Mouse (Mus musculus) adrenal gland, postnatal 4 days (tissue): ENCODE measurements around the gene Slc26a10. TPM values are rescaled to one million over a fixed set of nuclear protein-coding genes. Genes with fewer than 3 reads are reported as not detected.
A peak's percentile ranks its signal among the peaks of the same experiment; 100 is the strongest.

Source experiments
- DNase-seq, 2 experiments: peaks; one replicate each; pipeline ENCODE4 v3.0.0; 2021 to 2022; ENCODE audit warnings: low spot score in 2 of 2, mixed read lengths in 2 of 2
- long read RNA-seq, 2 experiments: library from polyadenylated mRNA; stranded (forward); transcript quantifications; one replicate each; pipeline ENCODE4 v2.0.0; 2021
- total RNA-seq, 2 experiments: library from RNA; stranded (reverse); gene quantifications; 2 replicates each; pipeline ENCODE4 v1.2.3; 2021

The Slc26a10 gene
- 1 to 10 TPM; 1.6 to 3.0 TPM for total RNA-seq
- long read RNA-seq, experiment 1, partial matches to known transcripts, result 0 of 1 reads
- long read RNA-seq, experiment 1, other reads (novel, unspliced or antisense), result 1 of 1 reads
- long read RNA-seq, experiment 2, partial matches to known transcripts, result 0 of 3 reads
- long read RNA-seq, experiment 2, other reads (novel, unspliced or antisense), result 3 of 3 reads

DNA sequence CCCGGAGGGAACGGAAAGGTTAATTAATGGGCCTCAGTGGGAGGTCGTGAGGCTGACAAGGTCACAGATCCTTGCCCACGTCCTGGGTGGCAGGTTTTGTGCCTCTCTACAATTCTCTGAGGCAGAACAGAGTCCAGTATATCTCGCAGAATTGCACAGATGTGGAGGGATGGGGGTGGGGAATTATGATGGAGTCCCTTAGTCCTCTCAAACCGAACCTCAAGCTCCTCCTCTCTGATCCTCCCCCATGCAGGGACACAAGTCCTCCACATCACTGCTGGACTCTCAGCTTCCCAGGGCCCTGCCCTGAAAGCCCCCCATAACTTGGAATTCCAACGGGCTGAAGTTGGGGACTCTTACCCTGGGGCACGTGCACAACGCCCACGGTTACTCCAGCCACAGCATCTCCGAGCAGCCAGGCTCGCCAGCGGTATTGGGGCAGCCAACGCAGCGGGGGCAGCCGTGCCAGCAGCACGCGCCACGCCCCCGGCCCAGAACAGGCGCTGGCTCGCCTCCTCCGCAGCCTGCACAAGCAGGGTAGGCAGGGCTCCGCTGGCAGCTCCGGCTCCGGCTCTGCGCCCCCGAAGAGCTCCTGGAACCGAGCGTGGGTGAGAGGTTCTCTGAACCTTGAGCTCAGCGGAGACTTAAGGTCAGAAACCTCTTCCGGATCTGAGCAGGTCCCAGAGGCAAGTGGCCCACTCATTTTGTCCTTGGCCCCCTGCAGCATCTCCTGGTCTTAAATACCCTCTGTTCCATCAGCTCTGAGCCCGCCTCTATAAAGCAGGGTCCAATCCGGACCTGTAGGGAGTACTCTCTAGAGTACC, at the start of gene Slc26a10:
Slc26a10 (minus strand) TSS at position 775 of the 824 bp plus-strand sequence.
- no peak for DNase-seq

DNA sequence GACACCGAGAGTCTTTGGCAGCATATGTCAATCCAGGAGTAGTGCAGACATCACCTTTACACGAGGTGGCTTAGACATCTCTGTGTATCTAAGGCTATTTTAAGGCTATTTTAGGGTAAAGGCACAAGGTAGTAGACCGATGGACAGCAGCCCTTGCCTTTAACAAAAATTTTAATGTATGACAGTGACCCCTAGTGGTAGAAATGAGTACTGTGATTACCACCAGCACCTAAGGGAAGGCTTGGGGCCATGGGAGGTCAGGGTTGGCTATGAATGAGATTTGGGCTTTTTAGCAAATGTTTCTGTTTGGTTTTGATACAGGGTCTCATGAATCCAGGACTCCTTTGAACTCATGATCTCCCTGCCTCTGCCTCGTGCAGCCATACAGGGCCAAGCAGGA, 48.5 kb upstream of the Slc26a10 start:
- DNase-seq, result no peak

DNA sequence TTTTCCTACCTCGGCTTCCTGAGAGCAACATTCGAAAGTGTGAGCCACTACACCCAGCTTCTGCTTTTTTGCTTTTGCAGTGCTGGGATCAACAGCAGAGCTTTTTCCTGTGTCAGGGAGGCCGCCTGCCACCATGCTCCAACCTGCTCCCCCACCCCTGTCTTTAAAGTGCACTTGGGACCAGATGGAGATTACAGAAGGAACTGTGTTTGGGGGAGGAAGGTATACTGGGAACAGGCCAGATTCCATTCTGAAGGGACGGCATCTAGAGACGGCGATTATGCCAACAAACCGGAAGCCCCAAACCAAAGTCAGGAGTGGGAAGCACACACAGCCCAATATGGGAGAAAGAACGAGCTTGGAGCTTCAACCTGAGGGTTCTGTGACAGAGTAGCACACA, 46.7 kb upstream of the Slc26a10 start:
- no peak for DNase-seq

DNA sequence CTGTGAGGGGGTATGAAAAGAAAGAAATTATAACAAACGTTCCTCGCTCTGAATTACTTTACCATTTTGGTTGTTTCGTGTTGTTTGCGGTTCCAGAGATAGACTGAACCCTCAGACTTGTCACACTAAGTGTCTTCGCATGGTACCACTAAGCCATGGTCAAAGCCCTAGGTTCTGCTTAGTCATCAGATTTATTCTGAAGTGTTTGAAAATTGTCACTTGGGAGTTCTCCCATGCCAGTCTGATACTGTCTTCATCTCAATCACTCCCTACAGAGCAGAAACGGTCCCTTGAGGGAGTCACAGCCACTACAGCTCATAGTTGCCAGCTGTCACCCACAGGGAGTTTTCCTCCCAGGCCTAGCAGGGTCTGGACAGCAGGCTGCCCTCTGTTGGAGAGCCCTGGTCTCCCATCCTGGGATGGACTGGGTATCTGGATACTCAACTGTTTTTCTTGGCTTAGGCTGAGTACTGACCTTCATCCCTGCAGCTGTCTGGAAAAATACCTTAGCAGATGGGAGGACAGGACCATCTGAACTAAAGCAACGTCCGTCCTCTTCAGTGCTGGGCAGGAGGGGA, 46.0 kb upstream of the Slc26a10 start:
- DNase-seq, result no peak

DNA sequence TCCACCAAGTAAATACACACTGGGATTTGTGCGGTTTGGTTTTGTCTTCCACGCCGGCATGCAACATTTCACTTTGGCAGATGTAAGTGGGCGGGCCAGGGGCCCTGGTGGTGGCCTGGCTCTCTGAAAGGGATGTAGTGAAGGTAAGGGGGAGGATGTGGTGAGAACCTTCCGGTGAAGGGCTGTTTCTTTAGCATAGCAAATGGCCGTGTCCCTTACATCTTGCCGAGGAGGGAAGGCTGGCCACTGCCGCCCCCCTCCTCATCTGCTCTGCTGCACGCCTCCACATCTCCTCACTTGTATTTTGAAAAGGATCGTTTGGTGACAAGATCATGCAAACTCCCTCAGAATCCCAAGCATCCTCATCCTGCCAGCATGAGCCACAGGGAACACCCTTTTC, 45.3 kb upstream of the Slc26a10 start:
- no peak for DNase-seq

DNA sequence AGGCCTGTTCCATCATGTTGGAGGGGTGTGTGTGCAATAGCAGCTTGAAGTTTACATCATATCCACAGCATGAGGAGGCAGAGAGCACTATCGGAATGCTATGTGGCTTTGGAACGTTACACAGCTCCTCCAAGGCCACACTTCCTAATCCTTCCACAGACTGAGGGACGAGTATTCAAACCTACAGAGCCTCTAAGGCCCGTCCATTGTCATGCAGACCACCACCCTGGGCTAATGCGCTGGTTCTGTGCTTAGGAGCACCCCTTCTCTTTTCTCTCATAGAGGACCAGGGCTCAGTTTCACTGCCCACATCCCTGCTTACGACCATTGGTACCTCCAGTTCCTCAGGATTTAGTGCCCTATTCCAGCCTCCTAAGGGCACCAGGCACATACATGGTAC, 44.8 kb upstream of the Slc26a10 start:
- DNase-seq, result no peak

DNA sequence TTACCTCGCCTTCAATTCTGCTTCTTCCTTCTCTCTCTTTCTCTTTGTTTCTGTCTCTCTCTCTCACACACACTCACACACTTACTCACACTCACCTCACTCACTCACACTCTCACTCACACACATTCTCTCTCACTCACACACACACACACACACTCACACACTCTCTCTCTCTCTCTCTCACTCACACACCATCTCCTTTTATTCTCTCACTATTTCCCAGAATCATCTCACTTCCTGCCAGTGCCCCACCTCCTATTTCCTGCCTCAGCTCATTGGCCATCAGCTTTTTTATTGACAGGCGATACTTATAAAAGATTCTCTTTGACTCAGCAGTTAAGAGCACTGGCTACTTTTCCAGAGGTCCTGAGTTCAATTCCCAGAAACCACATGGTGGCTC, 37.9 kb upstream of the Slc26a10 start:
- no peak for DNase-seq

DNA sequence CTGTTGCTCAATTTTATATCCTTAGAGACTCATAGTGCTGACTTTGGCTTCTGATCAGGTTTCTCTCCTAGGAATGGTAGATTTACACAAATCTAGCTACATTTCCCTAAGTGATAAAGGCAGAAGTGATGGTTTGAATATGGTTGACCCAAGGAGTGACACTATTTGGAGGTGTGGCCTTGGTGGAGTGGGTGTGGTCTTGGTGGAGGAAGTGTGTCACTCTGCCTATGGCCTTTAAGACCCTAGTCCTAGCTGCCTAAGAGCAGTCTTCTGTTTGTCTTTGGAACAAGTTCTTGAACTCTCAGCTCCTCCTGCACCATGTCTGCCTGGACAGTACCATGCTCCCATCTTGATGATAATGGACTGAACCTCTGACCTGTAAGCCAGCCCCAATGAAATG, 36.7 kb upstream of the Slc26a10 start:
- DNase-seq, result no peak

DNA sequence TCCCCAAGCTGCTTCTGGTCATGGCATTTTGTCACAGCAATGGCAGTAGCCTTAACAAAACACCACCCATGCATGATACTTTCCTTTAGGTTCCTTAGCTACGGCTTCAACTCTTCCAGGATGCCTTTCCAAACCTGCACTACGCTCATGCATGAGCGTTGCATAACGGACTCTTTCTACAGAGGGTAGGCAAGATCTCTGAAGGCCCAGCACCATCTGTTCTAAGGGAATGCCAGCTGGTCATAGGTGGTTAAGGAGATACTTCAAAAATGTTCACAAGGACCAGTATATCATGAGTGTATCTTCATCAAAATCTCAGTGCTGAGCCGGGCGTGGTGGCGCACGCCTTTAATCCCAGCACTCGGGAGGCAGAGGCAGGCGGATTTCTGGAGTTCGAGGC, 36.0 kb upstream of the Slc26a10 start:
- DNase-seq, result no peak

DNA sequence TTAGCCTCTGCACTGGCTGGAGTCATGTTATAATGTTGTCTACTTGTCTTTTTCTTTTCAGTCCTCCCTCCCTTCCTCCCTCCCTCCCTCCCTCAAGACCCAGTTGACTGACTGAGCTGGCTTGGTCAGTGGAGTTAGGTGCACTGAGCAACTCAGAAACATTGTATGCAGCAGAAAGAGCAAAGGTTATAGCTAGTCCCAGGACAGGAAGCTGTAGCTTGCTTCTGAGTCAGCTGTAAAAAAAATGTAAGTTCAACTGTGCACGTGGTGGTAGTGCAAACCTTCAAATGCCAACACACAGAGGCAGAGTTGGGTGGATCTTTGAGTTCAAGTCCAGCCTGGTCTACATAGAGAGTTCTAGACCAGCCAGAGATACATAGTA, 34.0 kb upstream of the Slc26a10 start:
- DNase-seq, result no peak

DNA sequence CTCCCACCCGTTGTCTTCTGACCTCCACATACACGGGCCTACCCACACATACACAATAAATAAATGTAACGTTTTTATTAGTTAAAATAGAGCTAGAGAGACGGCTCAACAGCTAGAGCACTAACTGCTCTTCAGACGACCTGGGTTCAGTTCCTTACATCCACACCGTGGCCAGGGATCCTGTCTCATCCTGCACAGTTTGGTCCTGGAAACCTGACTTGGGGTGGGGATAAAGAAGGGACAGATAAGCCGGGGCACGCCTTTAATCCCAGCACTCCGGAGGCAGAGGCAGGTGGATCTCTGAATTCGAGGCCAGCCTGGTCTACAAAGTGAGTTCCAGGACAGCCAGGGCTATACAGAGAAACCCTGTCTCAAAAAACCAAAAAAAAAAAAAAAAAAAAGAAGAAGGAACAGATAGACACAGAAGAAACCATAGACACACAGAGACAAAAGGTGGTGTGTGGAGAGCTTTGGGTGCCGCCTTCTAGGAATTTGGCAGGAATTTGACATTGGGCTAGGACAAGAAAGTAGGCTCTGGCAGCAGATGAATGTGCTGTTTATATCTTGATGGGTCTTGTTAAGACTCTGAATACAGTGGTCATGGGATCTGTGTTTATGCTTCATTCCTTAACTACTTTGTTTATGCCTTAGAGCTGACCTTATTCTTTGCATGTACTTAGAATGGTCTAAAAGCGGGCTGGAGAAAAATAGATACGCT, 33.4 kb upstream of the Slc26a10 start:
- DNase-seq, result no peak

DNA sequence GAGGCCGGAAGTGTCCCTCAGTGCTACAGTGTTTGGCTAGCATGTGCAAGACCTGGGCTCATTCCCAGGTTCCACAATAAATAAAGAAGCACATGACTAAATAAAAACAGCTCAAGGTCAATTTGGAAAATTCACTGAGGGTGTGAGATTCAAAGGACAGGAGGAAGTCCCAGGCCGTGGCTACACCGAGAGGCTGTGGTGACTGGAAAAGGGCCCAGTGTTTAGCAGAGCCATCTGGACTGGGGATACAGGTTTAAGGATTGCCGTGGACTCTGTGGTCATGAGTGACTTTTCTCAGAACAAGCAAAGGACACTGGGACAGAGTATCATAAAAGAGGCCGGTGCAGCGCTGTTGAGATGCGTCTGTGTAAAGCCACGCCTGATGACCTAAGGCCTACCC, 32.8 kb upstream of the Slc26a10 start:
- DNase-seq, result no peak

DNA sequence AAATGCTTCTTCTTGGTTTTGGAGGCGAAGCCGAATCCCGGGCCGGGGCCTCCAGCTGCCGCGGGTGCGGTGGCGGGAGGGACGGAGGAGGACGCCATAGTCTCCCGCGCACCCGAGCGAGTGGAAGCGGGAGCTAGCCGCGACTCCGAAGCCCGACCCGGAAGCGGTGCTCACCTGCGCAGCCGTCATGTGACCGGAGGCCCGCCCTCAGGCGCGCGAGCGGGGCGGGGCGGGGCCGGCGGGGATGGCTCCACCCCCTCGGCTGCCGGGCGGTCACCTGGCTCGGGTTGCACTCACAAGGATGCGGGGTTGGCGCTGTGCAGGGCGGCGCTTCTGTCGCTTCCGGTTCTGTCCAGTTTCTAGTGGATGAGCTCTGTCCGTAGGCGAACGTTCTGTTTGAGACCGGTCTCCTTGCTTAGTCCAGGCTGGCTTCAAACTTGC, 31.0 kb upstream of the Slc26a10 start, which contains the start of gene Pip4k2c:
Pip4k2c (minus strand) TSS at position 172 of the 441 bp plus-strand sequence.
- peak; percentile 77 to 83 for DNase-seq

DNA sequence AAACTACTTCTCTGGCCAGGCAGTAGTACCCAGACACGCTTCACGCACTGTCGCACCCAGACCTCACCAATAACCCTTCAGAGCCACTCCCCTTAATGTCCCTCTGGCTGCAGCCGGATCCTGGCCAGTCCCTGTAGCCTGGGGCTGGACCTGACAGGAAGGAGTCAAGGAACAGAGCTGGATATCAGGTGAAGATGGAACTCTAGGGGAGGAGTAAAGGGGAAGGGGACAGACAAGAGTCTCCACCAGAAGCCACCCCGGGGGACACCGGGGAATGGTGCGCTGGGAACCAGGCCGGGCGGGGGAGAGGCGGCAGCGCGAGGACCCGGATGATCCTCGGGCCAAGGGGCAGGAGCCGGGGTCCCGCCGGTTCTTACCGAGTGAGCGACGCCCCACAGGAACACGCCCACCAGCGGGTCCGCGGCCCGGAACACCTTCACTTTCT, 30.5 kb upstream of the Slc26a10 start:
- no peak for DNase-seq

DNA sequence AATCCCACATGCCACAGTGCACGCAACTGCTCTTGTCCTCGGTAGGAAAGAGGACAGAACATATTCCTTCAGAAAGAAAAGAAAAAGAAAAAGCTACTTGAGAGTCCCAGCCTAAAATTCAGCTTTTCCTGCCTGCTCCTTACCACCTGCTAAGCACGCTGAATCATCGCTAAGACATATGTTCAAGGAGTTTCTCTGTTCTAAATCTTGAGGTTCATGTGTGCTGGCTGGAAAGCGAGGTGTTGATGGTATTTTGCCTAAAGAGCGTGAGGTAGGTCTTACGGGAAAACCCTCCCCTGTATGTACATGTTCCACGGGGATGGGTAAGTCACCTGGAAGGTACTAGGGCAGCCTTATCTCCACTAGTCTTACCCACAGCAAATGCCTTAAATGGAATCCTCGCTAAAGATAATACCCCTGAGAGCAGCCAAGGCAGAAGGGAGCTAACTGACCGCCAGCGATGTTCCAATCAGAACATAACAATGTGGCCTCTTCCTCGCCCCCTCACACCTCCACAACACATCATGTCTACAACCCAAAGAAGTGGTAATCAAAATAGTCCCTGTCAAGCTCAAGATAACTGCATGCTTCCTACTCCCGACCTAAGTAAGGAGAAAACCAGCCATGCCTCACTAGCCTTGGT, 29.6 kb upstream of the Slc26a10 start:
- DNase-seq, result no peak

DNA sequence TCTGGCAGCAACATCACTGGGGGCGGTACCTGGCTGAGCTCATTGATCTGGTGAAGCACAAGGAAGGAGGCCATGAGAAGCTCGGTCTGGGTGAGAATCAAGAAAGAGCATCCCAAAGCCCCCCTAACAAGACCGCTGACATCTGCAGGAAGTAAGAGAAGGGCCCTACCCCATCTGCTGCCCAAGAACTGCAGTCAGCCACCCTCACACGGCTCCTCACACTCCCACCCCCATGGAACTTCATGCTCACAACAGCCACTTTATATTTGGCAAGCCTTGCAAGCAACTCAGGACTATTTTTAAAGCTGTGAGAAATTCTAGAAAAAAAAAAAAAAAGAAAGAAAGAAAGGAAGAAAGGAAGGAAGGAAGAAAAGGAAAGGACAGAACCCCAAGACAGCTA, 28.5 kb upstream of the Slc26a10 start:
- no peak for DNase-seq

DNA sequence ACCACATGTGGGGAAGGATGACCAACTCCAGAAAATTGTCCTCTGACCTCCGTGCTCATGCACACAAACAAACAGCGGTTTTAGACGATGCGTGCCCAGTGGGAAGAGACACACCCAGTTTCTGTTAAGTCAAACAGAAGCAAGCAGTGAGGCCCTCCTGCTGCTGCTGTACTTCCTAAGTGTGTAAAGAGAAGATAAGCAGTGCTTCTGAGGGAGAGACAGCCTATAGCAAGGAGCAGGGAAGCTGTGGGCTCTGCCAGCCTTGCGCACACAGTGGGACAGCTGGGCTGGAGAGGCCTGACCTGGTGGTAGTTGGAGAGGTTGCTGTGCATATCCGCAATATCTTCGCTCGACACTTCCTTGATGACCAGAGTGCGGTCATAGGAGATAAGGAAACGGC, 24.9 kb upstream of the Slc26a10 start:
- no peak for DNase-seq

DNA sequence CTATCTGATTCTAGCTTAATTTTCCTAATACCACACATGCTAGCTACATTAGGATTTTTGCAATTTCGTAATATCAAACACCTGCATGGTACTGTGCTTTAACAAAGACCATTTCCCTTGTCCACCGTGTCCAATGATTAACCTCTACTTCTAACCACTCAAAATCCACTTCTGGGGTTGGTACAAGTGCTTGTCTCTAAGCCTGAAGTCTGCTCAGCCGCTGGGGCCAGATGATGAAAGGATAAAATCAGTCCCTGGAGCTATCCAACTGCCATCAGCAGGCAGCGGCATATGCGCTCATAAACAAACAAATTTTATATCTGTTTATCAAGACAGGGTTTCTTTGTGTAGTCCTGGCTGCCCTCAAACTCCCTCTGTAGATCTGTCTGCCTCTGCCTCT, 24.1 kb upstream of the Slc26a10 start:
- DNase-seq, result no peak

DNA sequence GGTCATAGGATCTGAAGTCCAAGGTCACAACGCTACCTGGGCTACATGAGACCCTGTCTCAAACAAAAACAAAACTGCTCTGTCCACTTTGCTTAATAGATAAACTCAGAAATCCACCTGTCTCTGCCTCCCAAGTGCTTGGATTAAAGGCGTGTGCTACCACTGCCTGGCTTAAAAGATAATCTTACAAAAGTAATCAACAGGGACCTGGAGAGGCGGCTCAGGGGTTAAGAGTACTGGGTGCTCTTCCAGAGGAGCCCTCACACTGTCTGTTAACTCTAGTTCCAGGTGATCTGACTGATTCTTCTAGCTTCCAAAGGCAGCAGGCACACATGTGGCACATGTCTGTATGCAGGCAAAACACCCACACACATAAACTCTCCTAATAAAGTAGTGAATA, 22.7 kb upstream of the Slc26a10 start:
- no peak for DNase-seq

DNA sequence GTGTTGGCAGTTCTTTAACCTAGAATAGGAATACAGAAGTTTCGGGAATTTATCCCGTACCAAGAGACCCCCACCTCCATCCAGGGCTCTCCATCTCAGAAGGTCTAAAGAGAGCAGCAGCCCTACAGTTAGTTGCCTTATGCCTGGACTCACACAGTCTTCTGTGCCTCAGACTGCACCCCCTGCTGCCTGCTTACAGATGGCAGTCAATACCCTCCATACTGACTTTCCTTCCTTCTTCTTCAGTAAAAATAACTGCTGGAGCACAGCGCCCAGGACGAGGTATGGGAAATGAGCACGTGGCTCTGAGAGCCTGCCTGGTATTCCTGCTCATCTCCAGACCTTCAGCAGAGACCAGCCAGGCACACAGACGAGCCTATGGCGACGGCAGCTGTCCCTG, 19.8 kb upstream of the Slc26a10 start:
- DNase-seq, result no peak

DNA sequence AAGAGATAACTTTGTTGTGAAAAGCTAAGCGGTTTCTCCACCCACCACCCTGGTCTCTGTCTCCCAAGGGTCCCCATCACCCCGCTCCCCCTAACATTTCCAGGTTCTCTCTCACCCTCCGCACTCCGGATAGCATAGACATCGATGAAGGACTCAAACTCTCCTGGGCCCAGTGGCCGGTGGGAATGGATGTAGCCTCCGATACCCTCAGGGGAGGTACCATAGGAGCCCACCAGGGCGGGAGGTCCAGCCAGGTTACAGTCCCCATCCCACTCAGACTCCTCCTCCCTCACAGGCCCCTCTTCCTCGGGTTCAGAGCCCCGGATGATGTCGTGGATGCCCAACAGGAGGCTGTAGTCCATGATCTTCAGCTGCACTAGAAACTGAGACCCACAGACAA, 19.0 kb upstream of the Slc26a10 start:
- DNase-seq, result no peak
